Mouse (Mus musculus) lung, postnatal 4 days (tissue): Measurements from ENCODE around the gene Mpp2.

ENCODE experiments used
- DNase-seq, 2 experiments: peaks; one replicate each; pipeline ENCODE4 v3.0.0; 2021

Mpp2 gene

GRCm38 (mm10) chr11:102070426-102070825 is 17.9 kb downstream of the Mpp2 start:
- no peak for DNase-seq

GRCm38 (mm10) chr11:102069633-102070032 is 18.7 kb downstream of the Mpp2 start:
- DNase-seq = no peak

- no peak for DNase-seq
These were observed 19.3 kb downstream of the Mpp2 start for GRCm38 (mm10) chr11:102068969-102069368.

- DNase-seq = no peak
These were observed 25.2 kb downstream of the Mpp2 start for GRCm38 (mm10) chr11:102063076-102063475.

- no peak for DNase-seq
These were observed 26.3 kb downstream of the Mpp2 start for GRCm38 (mm10) chr11:102061941-102062473.

GRCm38 (mm10) chr11:102061236-102061940 is 26.9 kb downstream of the Mpp2 start:
- peak; percentile 73 to 81 for DNase-seq

- DNase-seq = peak; percentile 43 to 58
These were observed 34.5 kb downstream of the Mpp2 start for GRCm38 (mm10) chr11:102053847-102054246.

- no peak for DNase-seq
These were observed 35.1 kb downstream of the Mpp2 start for GRCm38 (mm10) chr11:102053183-102053582.

- DNase-seq = no peak
These were observed 35.6 kb downstream of the Mpp2 start for GRCm38 (mm10) chr11:102052697-102053096.

- DNase-seq = no peak
These were observed 36.4 kb downstream of the Mpp2 start for GRCm38 (mm10) chr11:102051954-102052353.

- peak; percentile 59 to 79 for DNase-seq
These were observed 36.8 kb downstream of the Mpp2 start for GRCm38 (mm10) chr11:102051541-102051940.

- DNase-seq = no peak
These were observed 38.3 kb downstream of the Mpp2 start for GRCm38 (mm10) chr11:102049875-102050482.

- DNase-seq = no peak
These were observed 41.7 kb downstream of the Mpp2 start for GRCm38 (mm10) chr11:102046607-102047006.

- DNase-seq = no peak
These were observed 43.6 kb downstream of the Mpp2 start for GRCm38 (mm10) chr11:102044691-102045212.

- DNase-seq = no peak
These were observed 44.9 kb downstream of the Mpp2 start for GRCm38 (mm10) chr11:102043381-102043780.

GRCm38 (mm10) chr11:102042971-102043370 is 45.3 kb downstream of the Mpp2 start:
- no peak for DNase-seq

- no peak for DNase-seq
These were observed 46.9 kb downstream of the Mpp2 start, which contains the start of gene Cd300lg for GRCm38 (mm10) chr11:102041350-102041949. Gene Cd300lg, plus strand, starts transcription at chr11:102041509.

- DNase-seq = no peak
These were observed 47.7 kb downstream of the Mpp2 start for GRCm38 (mm10) chr11:102040646-102041045.

GRCm38 (mm10) chr11:102040138-102040524 is 48.2 kb downstream of the Mpp2 start:
- peak; percentile 91 to 92 for DNase-seq

GRCm38 (mm10) chr11:102039487-102040137 is 48.7 kb downstream of the Mpp2 start:
- peak in 1 of 2 experiments; percentile 30 for DNase-seq

GRCm38 (mm10) chr11:102037789-102038188 is 50.5 kb downstream of the Mpp2 start:
- DNase-seq = no peak

- DNase-seq = no peak
These were observed 52.0 kb downstream of the Mpp2 start for GRCm38 (mm10) chr11:102036336-102036735.

GRCm38 (mm10) chr11:102035456-102035960 is 52.8 kb downstream of the Mpp2 start:
- no peak for DNase-seq
